Mouse (Mus musculus): ENCODE data around the gene Cstb. TPM values are rescaled to one million over a fixed set of nuclear protein-coding genes. Genes with fewer than 3 reads are reported as not detected.

Gene Cstb
- polyA plus RNA-seq, 1 experiment from 2014 or later: 110 TPM

DNA sequence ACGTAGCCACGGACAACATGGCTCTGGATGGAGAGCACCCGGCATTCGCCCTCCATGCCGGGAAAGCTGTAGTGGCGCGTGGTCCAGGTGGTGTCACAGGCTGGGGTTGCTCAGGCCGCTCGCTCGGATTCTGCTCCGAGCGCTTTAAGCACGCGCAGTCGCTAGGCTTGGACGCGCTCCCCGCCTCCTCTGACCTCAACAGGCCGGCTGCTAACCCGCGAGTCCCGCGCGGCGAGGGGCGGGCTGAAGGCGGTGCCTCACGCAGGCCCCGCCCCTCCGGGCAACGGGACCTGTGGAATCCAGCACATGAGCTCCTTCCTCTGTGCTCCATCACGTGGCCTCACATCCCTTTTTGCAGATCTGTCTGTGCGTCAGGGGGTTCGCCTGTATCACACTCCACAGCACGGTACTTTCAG, 39.3 kb downstream of the Cstb start, which contains the start of gene Pdxk:
Gene Pdxk (minus strand): TSS at position 184 of the 416 bp plus-strand sequence.
- H3K9me3 ChIP-seq: no peaks in the 10 kb centered on the region
- no peaks in the 10 kb centered on the region for H3K36me3 ChIP-seq
- peaks cover 12% of the 10 kb centered on the region for H3K4me1 ChIP-seq
- H3K9ac ChIP-seq: peak within 1 kb of the TSS; percentile 59
- H3K27me3 ChIP-seq (replicated peaks): peaks cover 3% of the 10 kb centered on the region; the same call in 1 of the 2 replicates
- H3K27ac ChIP-seq: no peak within 1 kb of the TSS
- WGBS: under 1% methylated on average over 35 of the region's 35 CpGs
- ATAC-seq (ENCODE audit: low FRiP score, low read depth): peak; percentile 93
- peak within 1 kb of the TSS; percentile 99 for H3K4me2 ChIP-seq (replicated peaks)
- H3K4me3 ChIP-seq: peak within 1 kb of the TSS; percentile 61

DNA sequence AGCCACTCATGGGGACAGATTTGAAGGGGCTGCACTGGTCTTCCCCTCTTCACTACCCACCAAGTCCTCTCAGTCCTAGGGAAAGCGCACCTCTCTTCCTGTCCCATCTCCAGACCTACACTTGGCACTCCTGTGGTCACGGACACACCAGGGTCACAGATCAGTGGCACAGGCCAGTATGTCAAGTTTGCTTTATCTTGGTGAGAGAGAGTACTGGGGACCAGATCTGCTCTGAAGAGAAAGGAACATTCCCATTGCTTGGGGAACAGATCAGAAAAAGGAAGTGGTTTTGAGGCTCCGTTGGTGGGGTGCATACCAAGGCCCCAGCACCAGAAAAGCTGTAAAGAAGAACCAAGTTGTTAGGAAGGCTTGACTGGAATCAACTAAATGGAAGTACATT, 40.0 kb downstream of the Cstb start:
- H3K9me3 ChIP-seq: no peaks in the 10 kb centered on the region
- H3K27me3 ChIP-seq (replicated peaks): peaks cover 3% of the 10 kb centered on the region; the same call in 1 of the 2 replicates
- no peak overlapping the region for H3K4me3 ChIP-seq
- H3K36me3 ChIP-seq: no peaks in the 10 kb centered on the region
- H3K4me2 ChIP-seq (replicated peaks): peak overlapping the region; percentile 99
- H3K4me1 ChIP-seq: peaks cover 13% of the 10 kb centered on the region
- 74% methylated on average over 3 of the region's 3 CpGs for WGBS
- H3K9ac ChIP-seq: no peak overlapping the region
- no peak for ATAC-seq (ENCODE audit: low FRiP score, low read depth)
- no peak overlapping the region for H3K27ac ChIP-seq

DNA sequence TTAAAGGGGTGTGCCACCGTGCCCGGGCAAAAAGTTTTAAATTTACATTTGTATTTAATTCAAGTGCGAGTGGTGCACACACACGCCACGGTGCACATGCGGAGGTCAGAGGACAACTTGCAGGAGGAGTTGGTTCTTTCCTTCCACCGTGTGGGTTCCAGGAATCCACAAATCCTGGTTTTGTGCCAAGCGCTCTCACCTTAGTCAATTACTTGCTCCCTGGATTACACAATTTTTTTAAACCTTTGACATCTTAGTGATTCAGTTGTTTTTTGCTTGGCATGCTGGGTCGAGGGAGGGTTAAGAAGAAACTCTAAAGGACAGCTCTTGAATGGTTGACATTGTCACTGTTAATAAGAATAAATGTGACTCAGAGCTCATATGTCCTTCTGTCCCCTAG, 41.2 kb downstream of the Cstb start:
- H3K9ac ChIP-seq: no peak overlapping the region
- H3K4me2 ChIP-seq (replicated peaks): no peak overlapping the region
- H3K9me3 ChIP-seq: no peaks in the 10 kb centered on the region
- no peak overlapping the region for H3K4me3 ChIP-seq
- no peaks in the 10 kb centered on the region for H3K36me3 ChIP-seq
- no peak overlapping the region for H3K27ac ChIP-seq
- H3K4me1 ChIP-seq: peaks cover 18% of the 10 kb centered on the region
- 86% methylated on average over 9 of the region's 9 CpGs for WGBS
- peaks cover 3% of the 10 kb centered on the region; the same call in 1 of the 2 replicates for H3K27me3 ChIP-seq (replicated peaks)
- ATAC-seq (ENCODE audit: low FRiP score, low read depth): no peak

DNA sequence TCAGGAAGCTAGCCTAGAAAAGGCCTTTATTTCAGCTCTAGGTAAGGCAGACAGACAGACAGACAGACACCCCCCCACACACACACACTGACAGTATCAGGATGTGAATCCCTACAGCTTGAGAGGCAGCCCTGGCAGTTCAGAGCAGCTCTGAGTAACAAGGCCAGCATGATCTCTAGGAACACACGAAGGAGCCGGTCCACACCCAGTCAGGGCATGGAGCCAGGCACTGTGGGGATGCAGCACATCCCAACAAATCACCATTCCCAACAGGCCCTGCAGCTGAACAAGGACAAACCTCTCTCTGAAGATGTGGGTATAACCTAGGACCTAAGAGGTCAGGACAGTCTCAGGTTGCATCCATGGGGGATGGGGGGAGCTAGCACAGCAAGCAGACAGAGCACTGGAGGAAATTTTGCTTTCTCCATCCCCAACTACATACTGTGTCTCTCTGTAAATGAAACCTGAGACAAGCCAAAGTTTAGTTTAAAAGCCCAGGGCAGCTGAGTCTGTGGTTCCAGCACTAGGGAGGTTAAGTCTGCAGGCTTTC, 42.4 kb downstream of the Cstb start:
- Histone ChIP-seq H3K4me2 (replicated peaks) (no peak overlapping the region), H3K27ac (no peak overlapping the region), H3K9ac (no peak overlapping the region), H3K9me3 (no peaks in the 10 kb centered on the region), H3K4me1 (peaks cover 18% of the 10 kb centered on the region), H3K27me3 (replicated peaks) (peaks cover 3% of the 10 kb centered on the region; the same call in 1 of the 2 replicates), H3K4me3 (no peak overlapping the region), H3K36me3 (no peaks in the 10 kb centered on the region)
- no peak for ATAC-seq (ENCODE audit: low FRiP score, low read depth)
- 49% methylated on average over 2 of the region's 2 CpGs for WGBS

DNA sequence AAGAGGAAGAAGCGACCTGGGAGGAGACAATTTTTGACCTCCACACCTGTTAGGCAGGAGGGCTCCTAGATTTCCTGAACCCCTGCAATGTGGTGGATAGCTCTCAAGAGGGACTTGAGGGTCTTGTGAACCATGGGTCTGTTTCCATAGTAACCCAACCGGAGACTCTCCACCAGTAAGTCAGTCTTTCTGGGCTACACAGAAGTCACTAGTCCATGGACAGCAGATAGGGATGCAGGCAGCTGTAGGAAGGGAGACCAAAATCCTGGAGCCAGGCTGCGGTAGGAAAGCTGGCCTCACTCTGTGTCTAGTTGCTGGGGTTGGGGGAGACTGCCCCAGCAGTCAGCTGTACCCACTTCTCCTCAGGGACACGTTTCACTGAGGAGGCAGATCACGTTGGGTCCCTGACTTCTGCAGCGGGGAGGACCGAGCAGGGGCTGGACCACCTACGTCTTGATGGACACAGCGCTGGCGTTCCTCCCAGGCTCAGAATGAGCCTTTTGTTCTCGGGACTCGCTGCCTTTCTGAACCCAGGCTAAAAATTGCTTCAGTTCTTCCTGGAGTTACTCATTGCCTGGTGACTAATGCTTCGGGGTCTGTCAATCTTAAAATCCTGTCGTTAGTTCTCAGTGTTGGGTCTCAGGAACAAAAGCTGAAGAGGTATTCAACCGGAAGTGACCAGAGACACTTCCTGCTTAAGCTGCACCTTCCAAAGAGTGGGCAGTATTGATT, 45.3 kb downstream of the Cstb start:
- Histone ChIP-seq H3K4me1 (peaks cover 6% of the 10 kb centered on the region; the same call in 1 of the 2 replicates), H3K4me2 (replicated peaks) (peak overlapping the region; percentile 40), H3K9ac (no peak overlapping the region), H3K9me3 (no peaks in the 10 kb centered on the region), H3K27ac (no peak overlapping the region), H3K36me3 (no peaks in the 10 kb centered on the region), H3K27me3 (replicated peaks) (no peaks in the 10 kb centered on the region; the same call in 1 of the 2 replicates), H3K4me3 (no peak overlapping the region)
- WGBS: 34% methylated on average over 15 of the region's 15 CpGs
- no peak for ATAC-seq (ENCODE audit: low FRiP score, low read depth)

DNA sequence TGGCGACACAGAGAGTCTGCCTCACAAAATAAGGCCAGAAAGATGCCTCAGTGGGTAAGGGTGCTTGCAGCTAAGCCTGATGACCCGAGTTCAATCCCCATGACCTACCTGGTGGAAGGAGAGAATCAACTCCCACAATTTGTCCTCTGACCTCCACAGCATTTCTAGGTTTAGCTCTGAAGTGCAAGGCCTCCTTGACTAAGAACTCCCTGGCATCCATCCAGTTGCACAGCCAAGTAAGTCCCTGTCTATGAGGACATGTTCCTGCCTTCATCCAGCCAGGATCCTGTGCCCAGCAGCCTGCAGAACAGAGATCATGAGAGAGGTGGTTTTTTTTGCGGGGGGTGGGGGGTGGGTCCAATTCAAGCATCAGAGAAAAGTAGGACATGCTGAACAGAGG, 46.6 kb downstream of the Cstb start:
- H3K27me3 ChIP-seq (replicated peaks): no peaks in the 10 kb centered on the region; the same call in 1 of the 2 replicates
- ATAC-seq (ENCODE audit: low FRiP score, low read depth): no peak
- H3K4me3 ChIP-seq: no peak overlapping the region
- no peak overlapping the region for H3K27ac ChIP-seq
- no peaks in the 10 kb centered on the region for H3K9me3 ChIP-seq
- 80% methylated on average over 3 of the region's 3 CpGs for WGBS
- no peak overlapping the region for H3K4me2 ChIP-seq (replicated peaks)
- H3K9ac ChIP-seq: no peak overlapping the region
- H3K4me1 ChIP-seq: peaks cover 6% of the 10 kb centered on the region; the same call in 1 of the 2 replicates
- H3K36me3 ChIP-seq: no peaks in the 10 kb centered on the region

DNA sequence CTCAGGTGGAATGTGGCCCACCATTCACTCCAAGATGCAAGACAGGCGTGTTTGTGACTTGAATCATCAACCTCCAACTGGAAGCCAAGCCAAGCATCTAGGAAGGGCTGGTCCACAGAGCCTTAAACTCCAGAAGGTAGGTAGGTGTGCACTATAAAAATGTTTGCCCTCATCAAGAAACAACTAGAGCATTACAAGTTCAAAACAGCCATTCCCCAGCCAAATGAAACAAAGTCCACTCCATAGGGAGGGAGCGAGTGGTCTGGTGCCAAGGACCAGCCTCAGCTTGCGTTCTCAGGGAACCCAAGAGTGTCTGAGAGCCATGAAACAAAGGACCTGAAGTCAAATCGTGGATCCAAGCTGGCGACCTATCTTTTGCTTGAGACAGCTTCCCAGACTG, 48.0 kb downstream of the Cstb start:
- H3K36me3 ChIP-seq: no peaks in the 10 kb centered on the region
- no peaks in the 10 kb centered on the region for H3K9me3 ChIP-seq
- ATAC-seq (ENCODE audit: low FRiP score, low read depth): no peak
- 61% methylated on average over 5 of the region's 5 CpGs for WGBS
- no peaks in the 10 kb centered on the region for H3K27me3 ChIP-seq (replicated peaks)
- H3K9ac ChIP-seq: no peak overlapping the region
- H3K4me3 ChIP-seq: no peak overlapping the region
- H3K4me2 ChIP-seq (replicated peaks): no peak overlapping the region
- no peak overlapping the region for H3K27ac ChIP-seq
- H3K4me1 ChIP-seq: peaks cover 6% of the 10 kb centered on the region; the same call in 1 of the 2 replicates

DNA sequence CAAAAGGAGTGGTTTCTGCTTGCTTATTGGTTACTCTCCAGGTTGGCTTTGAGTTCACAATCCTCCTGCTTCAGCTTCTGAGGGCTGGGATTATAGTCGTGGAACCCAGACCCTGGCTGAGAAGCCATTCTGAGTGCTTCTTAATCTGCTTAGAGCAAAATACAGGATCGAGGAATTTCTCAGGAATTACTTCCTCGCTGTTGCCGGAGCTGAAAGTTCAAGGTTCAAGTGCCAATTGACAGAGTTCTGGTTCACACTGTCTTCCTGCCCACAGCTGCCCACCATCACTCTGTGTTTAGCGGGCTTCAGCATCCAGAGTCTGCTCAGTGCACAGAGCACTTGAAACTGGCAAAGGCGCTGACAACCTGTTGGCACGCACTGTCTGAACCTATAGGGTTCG, 49.3 kb downstream of the Cstb start:
- Histone ChIP-seq H3K27me3 (replicated peaks) (no peaks in the 10 kb centered on the region), H3K36me3 (no peaks in the 10 kb centered on the region)
- 81% methylated on average over 8 of the region's 8 CpGs for WGBS

DNA sequence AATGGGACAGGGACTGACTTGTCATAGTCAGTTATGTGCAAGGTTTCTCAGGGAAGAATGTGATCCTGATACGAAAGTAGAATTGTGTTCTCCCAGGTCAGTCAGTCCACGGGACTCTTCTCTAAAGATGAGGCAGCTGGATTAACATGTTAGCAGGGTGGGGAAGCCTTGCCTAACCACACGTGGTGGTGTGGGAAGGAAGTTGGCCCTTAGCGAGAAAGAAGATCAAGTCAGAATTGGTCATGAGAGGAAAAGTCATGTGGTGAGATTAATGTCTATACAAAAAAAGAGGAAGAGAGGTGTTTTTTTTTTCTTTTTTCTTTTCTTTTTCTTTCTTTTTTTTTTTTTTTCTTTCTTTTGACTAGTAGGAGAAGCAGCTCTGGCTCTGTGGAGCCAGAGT, 51.4 kb downstream of the Cstb start:
- WGBS: 75% methylated on average over 4 of the region's 4 CpGs

More for the DNA sequence above, 49.3 kb downstream of the Cstb start:
- Histone ChIP-seq H3K27ac (no peak overlapping the region), H3K4me1 (peaks cover 6% of the 10 kb centered on the region; the same call in 1 of the 2 replicates), H3K9me3 (no peaks in the 10 kb centered on the region), H3K4me2 (replicated peaks) (no peak overlapping the region), H3K9ac (no peak overlapping the region), H3K4me3 (no peak overlapping the region)
- no peak for ATAC-seq (ENCODE audit: low FRiP score, low read depth)

More for the DNA sequence above, 51.4 kb downstream of the Cstb start:
- Histone ChIP-seq H3K4me2 (replicated peaks) (no peak overlapping the region), H3K4me3 (no peak overlapping the region), H3K9me3 (no peaks in the 10 kb centered on the region), H3K4me1 (peaks cover 6% of the 10 kb centered on the region), H3K27me3 (replicated peaks) (peaks cover 4% of the 10 kb centered on the region; the same call in 1 of the 2 replicates), H3K36me3 (no peaks in the 10 kb centered on the region), H3K27ac (no peak overlapping the region), H3K9ac (no peak overlapping the region)
- no peak for ATAC-seq (ENCODE audit: low FRiP score, low read depth)

Small RNA genes lying within 50 kb of the gene (microRNA-seq; reads per million reads assigned to microRNA genes)
- gene Mir6410 (not detected), gene Mir6907 (1.3 reads per million), gene Mir6908 (not detected)

Other genes with a start within 250 kb of the Cstb start
- 21.6 and 22.2 TPM in 2 replicates for gene Pwp2, start 240.5 kb upstream of the Cstb start, polyA plus RNA-seq (2016; fragmentation: Nextera tagmentation; extraction: Ambion mirVana)
- 24.9 and 28.6 TPM in 2 replicates for gene Trappc10, start 181.0 kb upstream of the Cstb start, polyA plus RNA-seq (2016; fragmentation: Nextera tagmentation; extraction: Ambion mirVana)
- gene Agpat3, start 73.2 kb upstream of the Cstb start, polyA plus RNA-seq (2016; fragmentation: Nextera tagmentation; extraction: Ambion mirVana): 62.4 and 65.1 TPM in 2 replicates
- 333 and 347 TPM in 2 replicates for gene Rrp1, start 12.6 kb upstream of the Cstb start, polyA plus RNA-seq (2016; fragmentation: Nextera tagmentation; extraction: Ambion mirVana)
- 9.0 and 9.4 TPM in 2 replicates for gene Pdxk, start 39.3 kb downstream of the Cstb start, polyA plus RNA-seq (2016; fragmentation: Nextera tagmentation; extraction: Ambion mirVana)
- gene Olfr1358, start 91.8 kb downstream of the Cstb start, polyA plus RNA-seq (2016; fragmentation: Nextera tagmentation; extraction: Ambion mirVana): not detected in 2 replicates
- gene Ilvbl, start 148.7 kb downstream of the Cstb start, polyA plus RNA-seq (2016; fragmentation: Nextera tagmentation; extraction: Ambion mirVana): 47.1 and 51.8 TPM in 2 replicates
- gene Syde1, start 166.3 kb downstream of the Cstb start, polyA plus RNA-seq (2016; fragmentation: Nextera tagmentation; extraction: Ambion mirVana): 7.8 and 7.9 TPM in 2 replicates
- not detected in 2 replicates for gene Olfr1357, start 192.4 kb downstream of the Cstb start, polyA plus RNA-seq (2016; fragmentation: Nextera tagmentation; extraction: Ambion mirVana)

All from neural tube, embryonic 12.5 days (tissue).